Mouse (Mus musculus): ENCODE measurements around the gene Gm21974. TPM values are rescaled to one million over a fixed set of nuclear protein-coding genes. Genes with fewer than 3 reads are reported as not detected.
"Not testable (repeated sequence)": the region's sequence is repeated elsewhere in the genome, so short reads cannot be mapped to it uniquely, and the experiment has no call there.

Gene Gm21974
- polyA plus RNA-seq, 1 experiment from 2014 or later: not detected

GRCm38 (mm10) chr7:127907939-127908338 is 12.7 kb upstream of the Gm21974 start:
- 94% methylated on average over 12 of the region's 12 CpGs for WGBS
- no peak overlapping the region for H3K27ac ChIP-seq
- H3K36me3 ChIP-seq: peaks cover 53% of the 10 kb centered on the region
- no peaks in the 10 kb centered on the region for H3K9me3 ChIP-seq
- H3K4me1 ChIP-seq (replicated peaks): peaks cover 29% of the 10 kb centered on the region
- no peak overlapping the region for H3K4me3 ChIP-seq
- no peaks in the 10 kb centered on the region for H3K27me3 ChIP-seq (ENCODE audit: insufficient read depth, poor library complexity, severe bottlenecking)
- no peak for DNase-seq (ENCODE audit: low spot score)

- Histone ChIP-seq H3K27ac (peak within 1 kb of the TSS; percentile 93), H3K4me1 (replicated peaks) (peaks cover 19% of the 10 kb centered on the region), H3K27me3 (ENCODE audit: insufficient read depth, poor library complexity, severe bottlenecking) (no peaks in the 10 kb centered on the region), H3K4me3 (peak within 1 kb of the TSS; percentile 75), H3K36me3 (peaks cover 43% of the 10 kb centered on the region), H3K9me3 (no peaks in the 10 kb centered on the region)
- peak; percentile 82 for DNase-seq (ENCODE audit: low spot score)
- 9% methylated on average over 38 of the region's 38 CpGs for WGBS
Observed at GRCm38 (mm10) chr7:127903971-127904796, 8.9 kb upstream of the Gm21974 start, which contains the start of gene Bckdk. Gene Bckdk, plus strand, starts transcription at chr7:127904082.

- WGBS: 85% methylated on average over 2 of the region's 2 CpGs
- no peaks in the 10 kb centered on the region for H3K9me3 ChIP-seq
- no peak overlapping the region for H3K4me3 ChIP-seq
- no peak for DNase-seq (ENCODE audit: low spot score)
- H3K27ac ChIP-seq: no peak overlapping the region
- H3K27me3 ChIP-seq (ENCODE audit: insufficient read depth, poor library complexity, severe bottlenecking): no peaks in the 10 kb centered on the region
- peaks cover 19% of the 10 kb centered on the region for H3K4me1 ChIP-seq (replicated peaks)
- H3K36me3 ChIP-seq: peaks cover 18% of the 10 kb centered on the region
Observed at GRCm38 (mm10) chr7:127901772-127902171, 6.5 kb upstream of the Gm21974 start.

GRCm38 (mm10) chr7:127899997-127900396 is 4.7 kb upstream of the Gm21974 start:
- Histone ChIP-seq H3K27ac (no peak overlapping the region), H3K27me3 (ENCODE audit: insufficient read depth, poor library complexity, severe bottlenecking) (no peaks in the 10 kb centered on the region), H3K4me3 (no peak overlapping the region), H3K4me1 (replicated peaks) (peaks cover 20% of the 10 kb centered on the region), H3K9me3 (no peaks in the 10 kb centered on the region), H3K36me3 (peaks cover under 1% of the 10 kb centered on the region; the same call in 1 of the 2 replicates)
- 57% methylated on average over 7 of the region's 7 CpGs for WGBS
- DNase-seq (ENCODE audit: low spot score): no peak

- Histone ChIP-seq H3K36me3 (peaks cover 4% of the 10 kb centered on the region), H3K4me3 (no peak overlapping the region), H3K9me3 (no peaks in the 10 kb centered on the region), H3K4me1 (replicated peaks) (peaks cover 21% of the 10 kb centered on the region), H3K27me3 (ENCODE audit: insufficient read depth, poor library complexity, severe bottlenecking) (no peaks in the 10 kb centered on the region), H3K27ac (no peak overlapping the region)
- WGBS: 36% methylated on average over 10 of the region's 10 CpGs
- DNase-seq (ENCODE audit: low spot score): no peak
Observed at GRCm38 (mm10) chr7:127898179-127898956, 3.1 kb upstream of the Gm21974 start.

GRCm38 (mm10) chr7:127897542-127897941 is 2.3 kb upstream of the Gm21974 start:
- no peaks in the 10 kb centered on the region for H3K9me3 ChIP-seq
- no peak overlapping the region for H3K4me3 ChIP-seq
- H3K27me3 ChIP-seq (ENCODE audit: insufficient read depth, poor library complexity, severe bottlenecking): no peaks in the 10 kb centered on the region
- no peak for DNase-seq (ENCODE audit: low spot score)
- 88% methylated on average over 7 of the region's 7 CpGs for WGBS
- H3K27ac ChIP-seq: no peak overlapping the region
- peaks cover 21% of the 10 kb centered on the region for H3K4me1 ChIP-seq (replicated peaks)
- peaks cover 12% of the 10 kb centered on the region for H3K36me3 ChIP-seq

- H3K36me3 ChIP-seq: peaks cover 20% of the 10 kb centered on the region
- no peak overlapping the region for H3K4me3 ChIP-seq
- peaks cover 21% of the 10 kb centered on the region for H3K4me1 ChIP-seq (replicated peaks)
- no peak overlapping the region for H3K27ac ChIP-seq
- WGBS: 58% methylated on average over 13 of the region's 13 CpGs
- DNase-seq (ENCODE audit: low spot score): peak; percentile 56
- H3K9me3 ChIP-seq: no peaks in the 10 kb centered on the region
- no peaks in the 10 kb centered on the region for H3K27me3 ChIP-seq (ENCODE audit: insufficient read depth, poor library complexity, severe bottlenecking)
Observed at GRCm38 (mm10) chr7:127896384-127896783, 1.1 kb upstream of the Gm21974 start.

GRCm38 (mm10) chr7:127895891-127896290 is 637 bp upstream of the Gm21974 start:
- not testable (repeated sequence) for H3K9me3 ChIP-seq; H3K27me3 ChIP-seq (ENCODE audit: insufficient read depth, poor library complexity, severe bottlenecking); DNase-seq (ENCODE audit: low spot score)
- WGBS: 64% methylated on average over 7 of the region's 7 CpGs
- Histone ChIP-seq H3K4me1 (replicated peaks) (peaks cover 21% of the 10 kb centered on the region), H3K36me3 (peaks cover 25% of the 10 kb centered on the region), H3K27ac (peak overlapping the region; percentile 50; the same call in 1 of the 2 replicates), H3K4me3 (peak overlapping the region; percentile 59)

GRCm38 (mm10) chr7:127894480-127894879 is 774 bp downstream of the Gm21974 start:
- 88% methylated on average over 5 of the region's 5 CpGs for WGBS
- no peaks in the 10 kb centered on the region for H3K9me3 ChIP-seq
- peaks cover 17% of the 10 kb centered on the region for H3K4me1 ChIP-seq (replicated peaks)
- H3K36me3 ChIP-seq: peaks cover 39% of the 10 kb centered on the region
- DNase-seq (ENCODE audit: low spot score): no peak
- H3K27me3 ChIP-seq (ENCODE audit: insufficient read depth, poor library complexity, severe bottlenecking): no peaks in the 10 kb centered on the region
- H3K4me3 ChIP-seq: peak overlapping the region; percentile 59
- H3K27ac ChIP-seq: no peak overlapping the region

- WGBS: 28% methylated on average over 4 of the region's 4 CpGs
Observed at GRCm38 (mm10) chr7:127890798-127891197, 4.5 kb downstream of the Gm21974 start, which contains the start of gene Prss53. Gene Prss53, minus strand, starts transcription at chr7:127890970.

GRCm38 (mm10) chr7:127888821-127889220 is 6.4 kb downstream of the Gm21974 start:
- Histone ChIP-seq H3K27me3 (ENCODE audit: insufficient read depth, poor library complexity, severe bottlenecking) (no peaks in the 10 kb centered on the region), H3K27ac (no peak overlapping the region), H3K36me3 (peaks cover 96% of the 10 kb centered on the region), H3K4me1 (replicated peaks) (peaks cover 14% of the 10 kb centered on the region), H3K9me3 (no peaks in the 10 kb centered on the region), H3K4me3 (no peak overlapping the region)
- DNase-seq (ENCODE audit: low spot score): no peak
- 88% methylated on average over 3 of the region's 3 CpGs for WGBS

More at GRCm38 (mm10) chr7:127890798-127891197, 4.5 kb downstream of the Gm21974 start, which contains the start of gene Prss53:
- Histone ChIP-seq H3K4me3 (no peak within 1 kb of the TSS), H3K27ac (no peak within 1 kb of the TSS), H3K36me3 (peaks cover 76% of the 10 kb centered on the region), H3K9me3 (no peaks in the 10 kb centered on the region), H3K27me3 (ENCODE audit: insufficient read depth, poor library complexity, severe bottlenecking) (no peaks in the 10 kb centered on the region), H3K4me1 (replicated peaks) (peaks cover 13% of the 10 kb centered on the region)
- no peak for DNase-seq (ENCODE audit: low spot score)

- DNase-seq (ENCODE audit: low spot score): no peak
- Histone ChIP-seq H3K4me1 (replicated peaks) (peaks cover 21% of the 10 kb centered on the region), H3K27ac (no peak overlapping the region), H3K36me3 (peaks cover 97% of the 10 kb centered on the region), H3K9me3 (no peaks in the 10 kb centered on the region), H3K4me3 (no peak overlapping the region), H3K27me3 (ENCODE audit: insufficient read depth, poor library complexity, severe bottlenecking) (no peaks in the 10 kb centered on the region)
- 87% methylated on average over 3 of the region's 3 CpGs for WGBS
Observed at GRCm38 (mm10) chr7:127887781-127888180, 7.5 kb downstream of the Gm21974 start.

- no peaks in the 10 kb centered on the region for H3K27me3 ChIP-seq (ENCODE audit: insufficient read depth, poor library complexity, severe bottlenecking)
- H3K9me3 ChIP-seq: no peaks in the 10 kb centered on the region
- peaks cover 98% of the 10 kb centered on the region for H3K36me3 ChIP-seq
- no peak overlapping the region for H3K27ac ChIP-seq
- 89% methylated on average over 8 of the region's 8 CpGs for WGBS
- no peak overlapping the region for H3K4me3 ChIP-seq
- no peak for DNase-seq (ENCODE audit: low spot score)
- peaks cover 25% of the 10 kb centered on the region for H3K4me1 ChIP-seq (replicated peaks)
Observed at GRCm38 (mm10) chr7:127887191-127887590, 8.1 kb downstream of the Gm21974 start.

Data from hindbrain, embryonic 10.5 days (tissue).